Mouse (Mus musculus) brain, embryonic 18.5 days (tissue): ENCODE measurements at regions not wholly inside any gene's neighbourhood (a gene's known extent, or its start where the extent isn't known, plus 50 kb on each side); places are given as distances from the start of the nearest gene placed in this dataset.

Source experiments
- DNase-seq: peaks from one replicate; pipeline ENCODE4 v3.0.0-alpha.2; 2012; ENCODE audit warnings: low read depth, low spot score

- peak; percentile 58 for DNase-seq
These were observed 59.3 kb downstream of the 1700080O16Rik start for GRCm38 (mm10) chrX:51913247-51913646.

GRCm38 (mm10) chrX:51911566-51911965 is 61.0 kb downstream of the 1700080O16Rik start:
- DNase-seq, result no peak

GRCm38 (mm10) chrX:51910576-51910975 is 62.0 kb downstream of the 1700080O16Rik start:
- DNase-seq, result no peak

DNA sequence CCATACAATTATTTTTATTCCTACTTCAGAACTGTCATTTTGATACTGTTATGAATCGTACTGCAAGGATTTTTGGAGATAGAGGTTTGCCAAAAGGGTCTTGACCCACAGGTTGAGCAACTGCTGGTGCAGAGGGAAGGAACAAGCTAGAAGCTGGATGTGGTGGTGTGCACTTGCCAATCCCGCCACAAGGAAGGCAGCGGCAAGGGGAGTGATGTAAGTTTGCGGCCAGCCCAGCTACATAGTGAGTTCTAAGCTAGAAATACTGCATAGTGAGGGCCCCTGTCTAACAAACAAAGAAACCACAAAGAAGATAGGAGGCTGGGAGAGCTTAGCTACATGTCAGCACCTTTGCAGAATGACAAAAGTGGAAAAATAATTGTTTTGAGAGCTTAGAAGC is 74.1 kb downstream of the 1700080O16Rik start:
- no peak for DNase-seq

- DNase-seq, result no peak
These were observed 75.5 kb downstream of the 1700080O16Rik start for GRCm38 (mm10) chrX:51897059-51897458.

GRCm38 (mm10) chrX:51895646-51896190 is 76.9 kb downstream of the 1700080O16Rik start:
- no peak for DNase-seq

DNA sequence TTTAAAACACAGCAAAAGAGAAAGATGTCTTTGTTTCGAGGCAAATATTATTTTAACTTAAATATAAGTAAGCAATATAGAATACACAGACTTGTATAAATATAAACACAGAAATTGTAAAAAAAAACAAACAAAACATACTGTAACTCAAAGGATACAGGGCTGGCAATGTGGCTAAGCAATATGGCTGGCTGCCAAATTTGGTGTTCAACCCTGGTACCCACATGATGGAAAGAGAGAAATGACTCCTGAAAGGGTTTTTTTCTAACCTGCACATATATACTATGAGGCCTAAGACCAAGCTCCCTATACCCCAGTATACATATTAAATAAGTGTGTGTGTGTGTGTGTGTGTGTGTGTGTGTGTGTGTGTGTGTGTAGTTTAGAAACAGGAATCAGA is 79.9 kb downstream of the 1700080O16Rik start:
- no peak for DNase-seq

GRCm38 (mm10) chrX:51886129-51886528 is 85.1 kb upstream of the Usp26 start:
- DNase-seq, result no peak
